Mouse (Mus musculus): Measurements from ENCODE around the gene Brsk2. TPM values are rescaled to one million over a fixed set of nuclear protein-coding genes. Genes with fewer than 3 reads are reported as not detected.

Gene Brsk2
- polyA plus RNA-seq, 1 experiment from 2014 or later = 13.7 TPM

DNA sequence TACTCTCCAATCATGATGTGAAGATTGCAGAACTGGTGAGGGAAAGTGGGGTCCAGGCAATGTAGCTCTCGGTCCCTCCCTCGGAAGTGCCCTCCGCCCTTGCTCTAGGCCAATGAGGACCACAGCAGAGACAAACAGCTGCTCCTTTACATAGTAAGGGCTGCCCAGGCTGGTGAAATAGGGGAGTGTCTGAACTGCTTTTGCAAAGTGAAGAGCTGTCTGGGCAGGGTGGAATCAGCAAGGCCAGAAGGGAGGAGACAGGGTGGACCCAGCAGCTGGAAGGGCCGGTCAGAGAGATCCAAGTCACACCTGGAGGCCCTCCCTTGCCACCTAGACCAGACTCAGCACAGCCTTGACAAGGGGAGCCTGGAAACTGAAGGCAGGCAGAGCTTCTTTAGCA lies 76.4 kb downstream of the Brsk2 start:
- H3K4me3 ChIP-seq (ENCODE audit: low read depth, low read length) = no peak overlapping the region
- no peak overlapping the region for H3K9ac ChIP-seq (ENCODE audit: low read length)
- no peak overlapping the region for H3K4me2 ChIP-seq (ENCODE audit: low read depth)
- no peaks in the 10 kb centered on the region for H3K9me3 ChIP-seq (ENCODE audit: control insufficient read depth, low read length)
- no peak overlapping the region for H3K27ac ChIP-seq (ENCODE audit: low read depth, low read length)
- no peak for ATAC-seq (ENCODE audit: insufficient read depth, low FRiP score, low TSS enrichment)
- no peaks in the 10 kb centered on the region for H3K36me3 ChIP-seq (ENCODE audit: control insufficient read depth, insufficient read depth, low read length)
- 62% methylated on average over 4 of the region's 4 CpGs for WGBS
- DNase-seq (ENCODE audit: low spot score) = no peak
- H3K27me3 ChIP-seq (ENCODE audit: control insufficient read depth, insufficient read depth, low read length) = no peaks in the 10 kb centered on the region
- no peaks in the 10 kb centered on the region for H3K4me1 ChIP-seq (ENCODE audit: control insufficient read depth, insufficient read depth, low read length)

DNA sequence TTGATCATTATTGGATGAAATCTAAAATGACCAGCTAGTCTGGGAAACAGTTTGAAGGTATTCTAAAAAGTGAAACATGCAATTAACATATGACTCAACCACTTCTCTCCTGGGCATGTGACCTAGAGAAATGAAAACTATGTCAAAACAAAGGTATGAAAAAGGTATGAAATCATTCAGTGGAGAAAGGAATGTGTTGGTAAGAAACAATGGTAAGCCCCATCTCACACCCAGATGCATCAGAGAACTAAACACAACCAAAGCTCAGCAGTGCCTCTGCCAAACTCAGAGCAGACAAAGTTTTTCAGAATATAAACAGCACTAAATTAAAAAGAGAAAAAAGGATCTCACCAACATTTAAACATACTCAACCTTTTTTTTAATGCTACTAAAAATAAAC lies 80.5 kb downstream of the Brsk2 start:
- Histone ChIP-seq H3K4me1 (ENCODE audit: control insufficient read depth, insufficient read depth, low read length) (peaks cover 2% of the 10 kb centered on the region; the same call in 1 of the 2 replicates), H3K27me3 (ENCODE audit: control insufficient read depth, insufficient read depth, low read length) (no peaks in the 10 kb centered on the region)

GRCm38 (mm10) chr7:142034198-142034597 lies 84.6 kb downstream of the Brsk2 start:
- ATAC-seq (ENCODE audit: insufficient read depth, low FRiP score, low TSS enrichment) (no peak), DNase-seq (ENCODE audit: low spot score) (no peak)
- Histone ChIP-seq H3K36me3 (ENCODE audit: control insufficient read depth, insufficient read depth, low read length) (no peaks in the 10 kb centered on the region), H3K4me3 (ENCODE audit: low read depth, low read length) (no peak overlapping the region), H3K9ac (ENCODE audit: low read length) (no peak overlapping the region), H3K27me3 (ENCODE audit: control insufficient read depth, insufficient read depth, low read length) (no peaks in the 10 kb centered on the region), H3K4me1 (ENCODE audit: control insufficient read depth, insufficient read depth, low read length) (peaks cover 2% of the 10 kb centered on the region; the same call in 1 of the 2 replicates), H3K27ac (ENCODE audit: low read depth, low read length) (no peak overlapping the region), H3K4me2 (ENCODE audit: low read depth) (no peak overlapping the region), H3K9me3 (ENCODE audit: control insufficient read depth, low read length) (no peaks in the 10 kb centered on the region)
- 75% methylated on average over 2 of the region's 2 CpGs for WGBS

More for the DNA sequence above, 80.5 kb downstream of the Brsk2 start:
- no peak for ATAC-seq (ENCODE audit: insufficient read depth, low FRiP score, low TSS enrichment)
- H3K36me3 ChIP-seq (ENCODE audit: control insufficient read depth, insufficient read depth, low read length) = no peaks in the 10 kb centered on the region
- no peak overlapping the region for H3K27ac ChIP-seq (ENCODE audit: low read depth, low read length)
- H3K4me3 ChIP-seq (ENCODE audit: low read depth, low read length) = no peak overlapping the region
- H3K9ac ChIP-seq (ENCODE audit: low read length) = no peak overlapping the region
- no peaks in the 10 kb centered on the region for H3K9me3 ChIP-seq (ENCODE audit: control insufficient read depth, low read length)
- no peak for DNase-seq (ENCODE audit: low spot score)
- H3K4me2 ChIP-seq (ENCODE audit: low read depth) = no peak overlapping the region

GRCm38 (mm10) chr7:142035048-142035811 lies 85.7 kb downstream of the Brsk2 start:
- Histone ChIP-seq H3K9me3 (ENCODE audit: control insufficient read depth, low read length) (no peaks in the 10 kb centered on the region), H3K36me3 (ENCODE audit: control insufficient read depth, insufficient read depth, low read length) (no peaks in the 10 kb centered on the region), H3K4me1 (ENCODE audit: control insufficient read depth, insufficient read depth, low read length) (peaks cover 2% of the 10 kb centered on the region; the same call in 1 of the 2 replicates), H3K9ac (ENCODE audit: low read length) (no peak overlapping the region), H3K4me3 (ENCODE audit: low read depth, low read length) (no peak overlapping the region), H3K27me3 (ENCODE audit: control insufficient read depth, insufficient read depth, low read length) (no peaks in the 10 kb centered on the region), H3K27ac (ENCODE audit: low read depth, low read length) (no peak overlapping the region), H3K4me2 (ENCODE audit: low read depth) (no peak overlapping the region)
- 64% methylated on average over 2 of the region's 2 CpGs for WGBS
- DNase-seq (ENCODE audit: low spot score) (no peak), ATAC-seq (ENCODE audit: insufficient read depth, low FRiP score, low TSS enrichment) (no peak)

GRCm38 (mm10) chr7:142037553-142038170 lies 88.1 kb downstream of the Brsk2 start:
- Histone ChIP-seq H3K9ac (ENCODE audit: low read length) (no peak overlapping the region), H3K9me3 (ENCODE audit: control insufficient read depth, low read length) (no peaks in the 10 kb centered on the region), H3K4me2 (ENCODE audit: low read depth) (no peak overlapping the region), H3K27ac (ENCODE audit: low read depth, low read length) (no peak overlapping the region), H3K4me3 (ENCODE audit: low read depth, low read length) (no peak overlapping the region), H3K36me3 (ENCODE audit: control insufficient read depth, insufficient read depth, low read length) (no peaks in the 10 kb centered on the region), H3K27me3 (ENCODE audit: control insufficient read depth, insufficient read depth, low read length) (no peaks in the 10 kb centered on the region), H3K4me1 (ENCODE audit: control insufficient read depth, insufficient read depth, low read length) (no peaks in the 10 kb centered on the region)
- 75% methylated on average over 4 of the region's 4 CpGs for WGBS
- ATAC-seq (ENCODE audit: insufficient read depth, low FRiP score, low TSS enrichment) (peak; percentile 67; the same call in 1 of the 2 replicates), DNase-seq (ENCODE audit: low spot score) (peak; percentile 57)

DNA sequence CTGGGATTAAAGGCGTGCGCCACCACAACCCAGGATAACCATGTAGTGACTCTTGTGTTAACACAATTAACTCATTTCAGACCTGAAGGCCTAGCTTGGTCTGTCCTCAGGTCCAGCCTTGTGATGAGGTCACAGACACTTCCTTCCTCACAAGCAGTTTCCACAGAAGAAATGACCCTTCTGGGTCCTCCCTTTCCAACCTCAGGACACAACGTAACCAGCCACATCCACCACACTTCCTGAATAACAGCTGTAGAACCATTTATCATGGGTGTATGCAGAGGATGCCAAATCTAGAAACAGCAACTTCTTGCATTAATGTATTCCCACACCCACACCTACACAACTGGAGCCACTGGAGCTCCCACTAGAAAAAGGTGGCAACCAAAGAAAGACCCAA lies 91.2 kb downstream of the Brsk2 start:
- no peaks in the 10 kb centered on the region for H3K36me3 ChIP-seq (ENCODE audit: control insufficient read depth, insufficient read depth, low read length)

GRCm38 (mm10) chr7:142045344-142045743 lies 95.8 kb downstream of the Brsk2 start:
- Histone ChIP-seq H3K27me3 (ENCODE audit: control insufficient read depth, insufficient read depth, low read length) (no peaks in the 10 kb centered on the region), H3K27ac (ENCODE audit: low read depth, low read length) (no peak overlapping the region), H3K4me3 (ENCODE audit: low read depth, low read length) (no peak overlapping the region), H3K9ac (ENCODE audit: low read length) (no peak overlapping the region), H3K4me2 (ENCODE audit: low read depth) (no peak overlapping the region), H3K9me3 (ENCODE audit: control insufficient read depth, low read length) (no peaks in the 10 kb centered on the region), H3K36me3 (ENCODE audit: control insufficient read depth, insufficient read depth, low read length) (no peaks in the 10 kb centered on the region; the same call in 1 of the 2 replicates), H3K4me1 (ENCODE audit: control insufficient read depth, insufficient read depth, low read length) (no peaks in the 10 kb centered on the region)
- WGBS = 24% methylated on average over 2 of the region's 2 CpGs
- no peak for ATAC-seq (ENCODE audit: insufficient read depth, low FRiP score, low TSS enrichment)
- DNase-seq (ENCODE audit: low spot score) = no peak

More for the DNA sequence above, 91.2 kb downstream of the Brsk2 start:
- WGBS = 88% methylated on average over 3 of the region's 3 CpGs
- Histone ChIP-seq H3K4me3 (ENCODE audit: low read depth, low read length) (no peak overlapping the region), H3K4me2 (ENCODE audit: low read depth) (no peak overlapping the region), H3K4me1 (ENCODE audit: control insufficient read depth, insufficient read depth, low read length) (no peaks in the 10 kb centered on the region), H3K27ac (ENCODE audit: low read depth, low read length) (no peak overlapping the region), H3K9ac (ENCODE audit: low read length) (no peak overlapping the region), H3K9me3 (ENCODE audit: control insufficient read depth, low read length) (no peaks in the 10 kb centered on the region), H3K27me3 (ENCODE audit: control insufficient read depth, insufficient read depth, low read length) (no peaks in the 10 kb centered on the region)
- DNase-seq (ENCODE audit: low spot score) = no peak
- no peak for ATAC-seq (ENCODE audit: insufficient read depth, low FRiP score, low TSS enrichment)

GRCm38 (mm10) chr7:142045932-142046331 lies 96.4 kb downstream of the Brsk2 start:
- Histone ChIP-seq H3K27ac (ENCODE audit: low read depth, low read length) (no peak overlapping the region), H3K9ac (ENCODE audit: low read length) (no peak overlapping the region), H3K9me3 (ENCODE audit: control insufficient read depth, low read length) (no peaks in the 10 kb centered on the region), H3K4me3 (ENCODE audit: low read depth, low read length) (no peak overlapping the region), H3K4me2 (ENCODE audit: low read depth) (no peak overlapping the region), H3K36me3 (ENCODE audit: control insufficient read depth, insufficient read depth, low read length) (no peaks in the 10 kb centered on the region; the same call in 1 of the 2 replicates), H3K27me3 (ENCODE audit: control insufficient read depth, insufficient read depth, low read length) (no peaks in the 10 kb centered on the region), H3K4me1 (ENCODE audit: control insufficient read depth, insufficient read depth, low read length) (no peaks in the 10 kb centered on the region)
- 51% methylated on average over 1 of the region's 1 CpGs for WGBS
- DNase-seq (ENCODE audit: low spot score) (no peak), ATAC-seq (ENCODE audit: insufficient read depth, low FRiP score, low TSS enrichment) (no peak)

DNA sequence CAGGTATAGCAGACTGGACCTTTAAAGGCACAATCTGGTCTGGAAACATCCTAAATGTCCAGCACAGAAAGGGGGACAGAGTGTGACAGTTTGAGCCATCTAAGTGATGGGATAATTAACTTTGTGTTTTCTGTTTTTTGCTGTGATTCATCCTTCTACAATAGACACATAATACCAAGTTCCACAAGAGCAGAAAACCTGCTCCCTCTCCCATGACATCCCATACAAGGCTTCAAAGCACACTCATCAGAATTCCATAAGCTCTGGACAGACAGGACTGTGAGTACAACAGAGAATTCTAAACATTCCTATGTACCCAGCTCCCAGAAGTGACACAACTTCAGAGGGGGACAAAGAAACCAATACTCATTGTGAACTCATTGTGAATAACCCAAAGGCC lies 101.0 kb downstream of the Brsk2 start:
- Histone ChIP-seq H3K4me1 (ENCODE audit: control insufficient read depth, insufficient read depth, low read length) (no peaks in the 10 kb centered on the region), H3K27ac (ENCODE audit: low read depth, low read length) (no peak overlapping the region), H3K9ac (ENCODE audit: low read length) (no peak overlapping the region), H3K4me2 (ENCODE audit: low read depth) (no peak overlapping the region), H3K9me3 (ENCODE audit: control insufficient read depth, low read length) (no peaks in the 10 kb centered on the region), H3K4me3 (ENCODE audit: low read depth, low read length) (no peak overlapping the region), H3K36me3 (ENCODE audit: control insufficient read depth, insufficient read depth, low read length) (no peaks in the 10 kb centered on the region; the same call in 1 of the 2 replicates), H3K27me3 (ENCODE audit: control insufficient read depth, insufficient read depth, low read length) (no peaks in the 10 kb centered on the region)
- DNase-seq (ENCODE audit: low spot score) (no peak), ATAC-seq (ENCODE audit: insufficient read depth, low FRiP score, low TSS enrichment) (no peak)
